Mouse (Mus musculus) thymus, postnatal 0 days (tissue): ENCODE measurements around the gene Gja4. TPM values are rescaled to one million over a fixed set of nuclear protein-coding genes. Genes with fewer than 3 reads are reported as not detected.

Source experiments
- DNase-seq: peaks from one replicate; pipeline ENCODE4 v3.0.0-alpha.2; 2015; ENCODE audit warnings: low spot score
- polyA plus RNA-seq: library from polyadenylated mRNA; unstranded; fragments of >200 nt; fragmentation: Nextera tagmentation; extraction: Ambion mirVana; gene quantifications from 2 replicates; pipeline ENCODE4 v1.2.1, GENCODE M21; 2015

The Gja4 gene
- polyA plus RNA-seq = 4.9 and 6.1 TPM in 2 replicates

DNA sequence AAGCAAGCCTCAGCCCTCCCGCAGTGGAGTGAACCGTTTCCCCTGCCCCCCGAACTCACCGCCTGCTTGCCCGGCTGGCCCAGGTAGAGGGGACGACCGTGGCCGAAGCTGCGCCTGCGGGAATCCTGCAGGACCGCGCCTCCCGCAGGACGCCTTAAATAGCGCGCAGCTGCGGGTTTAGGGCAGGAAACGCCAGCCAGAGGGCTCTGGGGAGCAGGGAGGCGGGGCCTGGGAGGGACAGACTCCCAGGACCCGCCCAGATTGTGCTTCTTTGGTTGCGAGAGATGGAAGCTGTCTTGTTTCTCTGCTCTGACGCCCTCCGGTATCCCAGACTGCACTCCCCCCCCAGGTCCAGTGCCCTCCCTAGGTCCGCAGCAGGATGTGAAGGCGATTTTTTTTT lies at the start of gene Gja4:
Gja4 (minus strand) TSS at position 179 of the 400 bp plus-strand sequence.
- DNase-seq = peak; percentile 59

DNA sequence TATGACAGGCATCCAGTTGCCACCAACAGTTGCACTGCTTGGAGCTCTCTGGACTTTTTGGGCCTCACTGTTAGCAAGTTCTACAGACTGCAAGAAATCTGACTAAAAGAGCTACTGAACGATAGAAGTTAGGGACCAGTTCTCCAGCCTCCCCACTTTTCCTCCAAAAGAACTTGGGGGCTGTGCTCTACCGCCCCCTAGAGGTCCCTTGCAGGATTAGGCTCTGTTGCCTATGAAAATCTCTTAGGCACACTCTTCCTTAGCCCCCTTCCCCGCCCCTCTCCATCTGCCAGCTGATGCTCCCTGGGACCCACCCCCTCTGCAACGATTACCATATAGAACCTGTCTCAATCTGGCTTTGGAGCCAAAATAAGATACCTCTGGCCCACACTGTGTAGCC lies 49.5 kb upstream of the Gja4 start:
- peak; percentile 19 for DNase-seq

DNA sequence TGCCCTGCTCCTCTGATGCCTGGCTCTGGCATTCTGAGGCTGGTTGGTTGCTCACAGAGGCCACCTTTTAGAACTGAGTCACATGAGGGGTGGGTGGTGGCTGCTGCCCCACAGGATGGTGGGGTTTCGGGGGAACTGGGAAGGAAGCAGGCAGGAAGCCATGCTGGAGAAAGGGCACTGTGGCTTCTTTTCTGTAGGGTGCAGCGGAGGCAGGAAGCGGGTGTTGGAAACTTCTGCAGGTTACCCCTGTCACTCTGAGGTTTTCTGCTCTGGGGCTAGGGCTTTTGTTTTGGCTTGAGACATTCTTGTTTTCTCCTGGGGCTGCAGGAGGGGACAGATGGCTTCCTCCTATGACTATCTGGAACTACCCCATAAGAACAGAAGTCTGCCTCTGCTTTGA lies 48.7 kb upstream of the Gja4 start:
- DNase-seq = peak; percentile 4

DNA sequence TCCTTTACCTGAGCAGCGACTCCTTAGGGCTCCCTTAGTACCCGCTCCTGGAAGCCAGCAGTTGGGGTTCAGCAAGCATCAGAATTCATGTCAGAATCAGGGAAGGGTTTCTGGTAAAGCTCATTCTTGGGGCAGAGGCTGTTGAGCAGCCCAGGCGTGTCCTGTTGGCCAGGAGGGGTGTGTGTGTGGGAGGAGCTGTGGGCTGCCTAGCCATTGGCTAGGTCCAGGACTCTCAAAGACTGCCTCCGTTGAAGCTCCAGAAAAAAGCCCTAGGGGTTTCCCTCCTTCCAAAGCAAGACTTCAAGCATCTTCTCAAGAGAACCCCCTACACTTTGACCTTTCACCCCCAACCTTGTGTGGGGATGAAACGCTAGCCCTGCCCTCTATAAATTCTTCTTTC lies 44.2 kb upstream of the Gja4 start, which contains the start of gene Gjb5:
Gjb5 (minus strand) TSS at position 164 of the 400 bp plus-strand sequence.
- DNase-seq = no peak

DNA sequence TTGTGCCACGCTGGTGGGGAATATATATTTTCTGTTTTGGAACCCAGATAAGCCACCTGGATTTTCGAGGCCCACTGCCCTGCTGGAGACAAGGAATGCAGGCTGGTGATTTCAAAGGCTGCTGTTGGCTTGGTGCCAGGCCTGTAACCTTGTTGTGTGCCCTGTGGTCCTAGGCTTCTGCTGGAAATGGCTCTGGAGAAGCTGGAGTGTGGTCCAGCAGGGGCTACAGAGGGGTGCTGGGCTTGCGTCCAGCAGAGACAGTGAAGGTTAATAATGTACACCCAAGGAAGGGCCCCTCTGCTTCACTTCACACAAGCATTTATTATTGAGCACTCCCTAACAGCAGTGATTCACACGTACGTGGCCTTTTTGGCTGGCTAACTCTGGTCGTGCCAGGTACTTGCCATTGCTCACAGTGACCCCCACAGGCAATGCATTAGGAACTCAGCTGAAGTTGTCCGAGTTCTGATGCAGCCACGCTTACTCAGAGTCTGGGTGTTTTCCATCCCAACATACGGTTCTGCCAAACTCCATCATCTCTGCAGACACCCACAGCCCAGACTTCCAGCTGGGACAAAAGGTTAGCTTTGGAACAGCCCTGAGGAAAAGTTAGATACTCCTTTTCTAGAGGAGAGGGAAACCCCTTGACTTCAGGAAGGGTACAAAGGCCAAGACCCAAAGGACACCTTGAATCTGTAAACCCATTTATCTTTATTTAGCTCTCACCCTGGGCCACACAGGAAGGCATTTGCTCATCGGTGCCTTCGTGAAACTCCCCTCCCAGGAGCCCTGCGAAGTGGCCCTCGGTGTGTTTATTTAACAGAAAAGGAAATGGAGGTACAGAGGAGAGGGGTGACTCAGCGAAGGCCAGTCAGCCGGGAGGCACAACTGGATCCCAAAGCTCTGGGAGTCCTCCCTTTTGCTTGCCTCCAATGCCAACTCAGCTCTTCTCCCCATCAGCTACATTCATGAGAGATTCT lies 41.0 kb upstream of the Gja4 start:
- DNase-seq = no peak

DNA sequence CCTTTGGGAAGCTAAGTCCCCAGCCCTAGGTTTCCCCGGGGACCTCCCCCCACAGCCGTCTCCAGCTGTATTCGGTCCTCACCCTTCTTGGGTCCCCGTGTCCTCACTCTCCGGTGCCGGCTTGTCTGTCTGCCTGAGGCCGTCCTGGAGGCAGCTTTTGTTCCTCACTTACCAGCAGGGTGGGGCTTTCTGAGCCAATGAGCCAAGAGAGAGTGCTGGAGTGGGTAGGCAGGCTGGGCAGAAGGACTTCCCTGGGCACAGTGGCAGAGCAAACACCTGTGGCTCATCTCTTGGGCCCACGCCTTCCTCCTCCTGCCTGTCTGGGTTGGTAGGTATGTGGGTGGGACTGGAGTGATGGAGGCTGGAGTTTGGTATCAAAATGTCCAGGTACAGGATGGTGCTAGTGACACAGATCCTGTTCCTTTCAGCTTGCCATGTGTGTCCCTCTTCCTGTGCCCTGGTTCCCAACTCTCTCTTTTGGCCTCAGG lies 40.2 kb upstream of the Gja4 start, which contains the start of gene Gjb4:
Gjb4 (minus strand) TSS at position 131 of the 488 bp plus-strand sequence.
- DNase-seq = no peak

DNA sequence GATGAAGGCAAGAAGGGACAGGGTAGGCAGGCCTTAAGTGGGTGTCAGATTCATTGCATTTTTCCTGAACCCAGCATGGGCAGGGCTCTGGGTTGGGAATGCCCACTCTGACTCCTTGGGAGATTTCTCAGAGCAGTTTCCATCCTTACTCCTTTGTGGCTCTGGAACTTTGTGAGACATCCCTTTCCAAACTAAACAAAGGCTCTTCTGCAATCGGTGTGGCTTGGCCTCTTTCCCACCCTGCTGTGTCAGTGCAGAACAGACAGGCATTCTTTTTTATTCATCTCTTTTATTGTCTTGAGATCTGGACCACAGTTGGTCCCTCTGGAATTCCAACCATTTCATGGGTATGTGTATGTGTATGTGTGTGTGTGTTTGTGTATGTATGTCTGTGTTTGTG lies 38.8 kb upstream of the Gja4 start:
- DNase-seq = no peak

DNA sequence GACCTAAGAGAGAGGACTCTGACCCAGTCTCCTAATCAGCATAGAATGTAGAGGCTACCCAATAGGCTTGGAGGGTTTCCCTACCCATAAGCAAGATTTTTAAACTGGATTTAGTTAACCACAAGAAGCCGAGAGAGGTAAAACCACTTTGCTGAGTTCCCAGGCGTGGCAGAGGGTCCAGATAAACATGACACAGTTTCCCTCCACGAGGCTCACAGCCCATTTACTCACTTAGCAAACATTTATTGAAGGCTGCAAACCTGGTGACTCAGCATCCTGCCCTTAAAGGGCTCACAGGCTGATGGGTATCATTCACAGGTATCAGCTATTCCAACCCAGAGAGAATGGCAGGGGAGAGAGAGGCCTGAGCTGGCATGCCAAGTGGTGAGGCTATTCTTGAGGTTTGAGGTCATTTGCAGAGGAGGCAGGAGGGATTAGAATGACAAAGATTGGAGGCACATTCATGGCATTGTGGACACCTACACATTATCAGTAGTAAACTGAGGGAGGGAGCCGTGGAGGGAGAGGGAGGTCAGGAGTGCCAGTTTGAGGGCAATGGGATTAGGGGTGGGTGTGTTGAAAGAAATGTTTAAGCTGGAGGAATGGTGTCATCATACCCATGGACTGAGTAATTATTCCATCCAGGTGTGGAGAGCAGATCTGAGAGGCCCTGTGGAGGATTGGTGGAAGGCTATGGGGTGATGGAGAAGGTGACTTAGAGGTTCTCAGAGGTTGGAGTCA lies 35.9 kb upstream of the Gja4 start:
- no peak for DNase-seq

DNA sequence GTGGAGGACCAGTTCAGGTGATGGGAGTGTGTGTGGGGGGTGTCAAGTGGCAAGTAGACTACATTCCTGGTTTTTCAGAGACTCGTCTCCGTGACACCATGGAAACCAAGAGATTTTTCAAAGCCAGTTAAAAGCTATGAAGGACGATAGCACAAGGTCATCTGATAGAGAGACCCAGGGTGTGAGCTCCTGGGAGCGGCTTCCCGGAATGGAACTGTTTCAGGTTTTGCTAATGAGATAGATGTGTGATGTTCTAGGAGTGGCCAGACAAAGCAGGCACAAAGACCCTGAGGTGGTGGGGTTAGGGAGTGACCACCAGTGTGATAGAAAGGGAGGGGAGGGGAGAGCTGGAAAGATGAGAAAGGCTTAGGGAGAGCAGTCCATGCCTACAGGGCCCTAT lies 31.2 kb upstream of the Gja4 start:
- DNase-seq = no peak

DNA sequence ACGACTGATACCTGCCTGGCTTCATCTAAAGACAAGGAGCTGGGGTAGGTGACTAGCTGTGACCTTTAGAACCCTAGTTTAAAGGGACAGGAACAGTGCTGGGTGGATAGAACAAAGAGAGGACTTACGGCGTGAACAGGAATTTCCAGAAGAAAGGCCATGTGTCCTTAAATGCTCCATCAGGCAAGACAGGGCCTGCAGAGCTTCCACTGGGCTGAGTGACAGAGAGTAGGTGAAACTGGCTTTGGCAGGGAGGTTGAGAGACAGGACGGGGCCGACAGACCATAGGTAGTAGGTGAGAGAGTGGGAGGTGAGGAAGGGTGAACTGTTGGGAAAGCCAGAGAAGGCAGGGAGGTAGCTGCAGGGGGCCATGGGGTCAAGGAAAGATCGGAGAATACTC lies 27.5 kb upstream of the Gja4 start:
- no peak for DNase-seq

DNA sequence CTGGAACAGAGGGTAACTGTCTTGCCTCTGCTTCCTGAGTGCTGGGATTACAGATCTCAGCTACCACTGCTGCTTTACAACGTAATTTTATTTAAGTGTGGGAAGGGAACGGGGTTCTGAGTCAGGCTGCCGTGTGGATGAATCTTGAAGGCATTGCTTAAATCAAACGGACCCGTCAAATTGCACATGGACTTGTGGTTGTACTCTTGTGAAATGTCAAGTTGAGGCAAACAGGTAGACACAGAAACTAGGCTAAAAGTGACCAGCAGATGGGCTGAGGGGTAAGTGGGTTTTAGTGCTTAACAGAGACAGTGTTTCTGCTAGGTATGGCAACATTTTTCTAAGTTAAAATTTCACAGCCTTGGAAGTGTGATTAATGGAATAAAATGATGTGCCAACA lies 23.8 kb upstream of the Gja4 start:
- no peak for DNase-seq

DNA sequence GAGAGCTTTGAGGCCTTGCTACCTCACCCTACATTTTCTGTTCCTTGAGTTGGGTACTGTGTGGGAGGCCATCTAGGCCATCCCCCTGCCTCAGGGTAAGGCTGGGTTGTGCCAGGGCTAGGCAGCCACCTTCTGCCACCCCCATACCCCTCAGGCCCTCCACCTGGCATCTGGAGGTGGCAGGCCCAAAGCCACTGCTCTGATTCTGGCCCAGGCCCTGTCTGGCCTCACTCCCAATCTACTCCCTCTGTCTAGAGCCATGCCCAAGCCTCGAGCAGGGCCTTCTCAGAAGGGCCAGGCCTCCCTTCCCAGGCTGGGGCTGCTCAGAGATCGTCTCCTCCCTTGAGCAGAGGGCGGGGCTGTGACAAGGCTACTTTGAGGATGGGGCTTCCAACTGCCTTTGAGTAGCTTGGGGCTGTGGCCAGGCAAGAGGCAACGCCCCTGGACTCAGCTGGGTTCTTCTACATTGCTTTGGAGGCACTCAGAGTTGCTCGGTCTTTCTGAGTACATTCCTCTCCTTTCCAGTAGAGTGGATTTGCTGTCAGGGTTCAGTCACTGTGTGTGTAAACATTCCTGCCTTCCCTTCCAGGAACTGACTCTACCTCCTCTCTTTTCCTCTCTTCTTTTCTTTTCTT lies 21.1 kb upstream of the Gja4 start:
- no peak for DNase-seq

DNA sequence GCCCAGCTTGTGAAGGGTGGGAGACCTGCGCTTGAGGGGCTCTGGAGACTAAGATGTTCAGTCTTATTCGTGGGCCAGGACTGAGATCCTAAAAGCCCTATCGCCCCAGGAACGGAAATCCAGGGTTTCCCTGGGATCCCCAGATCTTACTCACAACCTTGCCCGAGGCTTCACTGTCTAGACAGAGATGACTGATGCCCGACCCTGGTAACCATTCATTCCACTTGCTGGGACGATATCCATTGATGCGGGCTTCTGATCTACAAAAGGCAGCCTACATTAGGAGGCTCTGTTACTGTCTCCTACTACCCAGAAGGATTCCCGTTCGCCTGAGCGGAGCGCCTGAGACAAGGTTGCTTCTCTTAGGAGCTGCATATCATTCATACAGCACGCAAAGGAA lies 17.3 kb upstream of the Gja4 start:
- DNase-seq = no peak

DNA sequence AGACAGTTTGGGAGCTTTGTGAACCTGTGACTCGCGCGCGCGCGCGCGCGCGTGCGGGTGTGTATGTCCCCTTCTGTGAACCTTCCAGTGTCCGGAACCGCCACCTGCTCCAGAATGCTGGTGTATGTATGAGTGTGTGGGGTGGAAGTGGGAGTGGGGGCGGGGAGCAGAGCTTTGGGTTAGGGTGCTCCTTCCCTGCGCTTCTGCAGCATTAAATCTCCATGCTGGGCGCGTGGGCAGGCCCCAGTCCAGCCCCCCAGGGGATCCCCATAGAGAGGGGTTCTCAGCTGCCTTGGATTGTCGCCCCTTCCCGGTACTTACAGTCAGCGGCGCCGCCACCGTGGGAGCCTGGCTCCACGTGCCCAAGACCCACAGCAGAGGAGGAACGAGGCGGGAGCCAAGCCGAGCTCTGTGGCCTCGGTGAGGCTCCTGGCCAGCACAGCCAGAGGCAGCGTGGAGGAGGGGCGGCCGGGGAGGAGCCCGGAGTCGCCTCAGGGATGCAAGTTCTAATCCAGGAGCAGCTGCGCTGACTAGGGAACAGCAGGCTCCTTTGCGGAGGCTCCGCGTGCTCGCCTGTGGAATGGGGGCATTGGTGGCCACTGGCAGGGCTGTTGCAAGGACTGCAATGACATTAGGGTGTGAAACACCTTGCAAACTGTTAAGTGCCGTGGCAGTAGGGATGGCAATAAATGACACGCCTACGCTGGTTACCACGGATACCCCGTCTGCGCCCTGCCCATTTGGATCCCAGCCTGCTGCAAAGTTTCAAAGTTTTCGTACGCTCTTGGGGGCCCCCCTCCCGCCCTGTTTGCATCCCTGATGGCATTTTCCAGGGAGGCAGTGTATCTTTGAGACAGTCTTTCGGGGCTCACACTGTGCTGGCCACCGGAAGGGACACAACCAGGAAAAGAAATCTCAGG lies 16.6 kb upstream of the Gja4 start, which contains the start of gene Gjb3:
Gjb3 (minus strand) TSS at position 664 of the 920 bp plus-strand sequence.
- no peak for DNase-seq

DNA sequence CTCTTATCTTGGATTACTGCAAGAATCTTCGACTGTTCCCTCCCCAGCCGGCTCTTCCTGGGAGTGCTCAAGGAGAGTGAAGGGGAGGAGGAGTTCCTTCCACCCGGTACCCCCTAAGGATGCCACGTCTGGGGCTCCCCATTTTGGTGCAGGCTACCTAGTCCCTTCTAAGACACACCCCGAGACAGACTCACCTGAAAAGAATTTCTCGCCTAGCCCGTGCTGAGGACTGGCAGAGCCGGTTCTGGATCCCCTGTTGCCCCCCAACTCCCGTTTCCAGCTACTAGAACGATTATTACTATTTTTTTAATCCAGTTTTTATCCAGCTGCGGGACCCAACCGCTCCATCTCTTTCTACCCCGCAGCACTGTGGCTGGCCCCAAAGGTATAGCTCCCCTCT lies 15.9 kb upstream of the Gja4 start:
- DNase-seq = no peak

DNA sequence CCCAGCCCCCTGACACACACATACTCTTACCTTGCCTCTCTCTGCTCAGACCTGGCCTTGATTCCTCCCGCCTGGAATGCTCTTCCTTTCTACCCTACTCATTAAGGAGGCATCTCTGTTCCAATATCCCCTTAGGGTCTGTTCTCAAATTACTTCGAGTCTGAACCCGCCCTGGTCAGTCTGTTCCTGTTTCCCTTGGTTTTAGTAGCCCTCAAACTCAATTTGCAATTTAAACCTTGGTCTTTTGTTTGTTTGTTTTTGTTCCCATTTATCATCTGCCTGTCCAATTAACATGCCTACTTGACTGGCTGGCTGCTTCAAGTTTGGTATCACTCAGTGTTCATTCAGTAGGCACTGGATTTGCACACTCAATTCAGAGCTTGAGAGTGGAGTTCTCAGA lies 15.2 kb upstream of the Gja4 start:
- no peak for DNase-seq

DNA sequence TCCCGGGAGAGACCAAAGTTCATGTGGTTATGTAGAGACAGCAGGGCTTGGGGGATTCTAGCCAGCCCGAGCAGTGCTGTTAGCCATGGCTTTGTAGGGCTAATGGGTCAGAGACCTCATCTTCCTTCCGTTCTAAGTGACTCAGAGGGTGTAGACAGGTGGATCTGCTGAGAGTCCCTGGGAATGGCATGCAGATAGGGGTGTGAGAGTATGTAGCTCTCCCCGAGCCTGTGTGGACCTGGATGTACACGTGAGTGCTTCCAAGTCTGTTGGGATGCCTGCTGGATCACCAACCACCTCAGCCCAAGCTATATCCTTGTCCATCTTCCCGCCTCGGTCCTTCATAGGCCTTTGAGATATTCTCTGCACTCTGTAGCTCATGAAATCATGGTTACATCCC lies 14.5 kb upstream of the Gja4 start:
- DNase-seq = no peak

DNA sequence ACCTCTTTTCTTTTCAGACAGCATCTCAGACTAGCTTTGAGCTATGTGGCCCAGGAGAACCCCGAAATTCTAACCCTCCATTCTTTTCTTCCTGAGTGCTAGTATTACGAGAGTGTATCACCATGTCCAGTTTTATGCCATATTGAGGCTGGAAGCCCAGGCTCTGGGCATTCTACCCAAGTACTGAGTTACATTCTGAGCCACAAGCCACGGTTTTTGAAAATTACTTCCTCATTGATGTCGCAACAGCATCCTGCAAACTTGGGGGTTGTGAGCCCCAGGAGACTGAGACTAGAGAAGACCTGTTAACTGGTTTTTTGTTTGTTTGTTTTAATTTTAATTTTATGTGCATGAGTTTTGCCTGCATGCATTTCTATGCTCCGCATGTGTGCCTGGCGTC lies 13.9 kb upstream of the Gja4 start:
- DNase-seq = no peak

DNA sequence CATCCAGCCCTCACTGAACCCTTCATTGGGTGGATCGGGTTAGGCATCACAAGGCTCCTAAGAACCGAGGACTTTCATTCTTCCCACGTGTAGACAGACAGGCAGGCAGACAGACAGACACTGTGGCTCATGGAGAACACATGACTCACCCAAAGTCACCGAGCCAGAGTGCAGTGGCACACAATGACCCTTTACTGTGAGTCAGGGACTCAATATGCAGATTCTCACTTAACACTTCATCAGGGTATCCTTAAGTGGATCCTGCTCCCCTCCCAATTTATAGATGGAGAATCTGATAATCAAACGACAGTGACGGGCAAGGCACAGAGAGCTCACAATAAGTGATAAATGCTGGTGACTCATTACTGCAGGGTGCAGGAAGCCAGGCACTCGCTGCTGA lies 13.4 kb upstream of the Gja4 start:
- no peak for DNase-seq

DNA sequence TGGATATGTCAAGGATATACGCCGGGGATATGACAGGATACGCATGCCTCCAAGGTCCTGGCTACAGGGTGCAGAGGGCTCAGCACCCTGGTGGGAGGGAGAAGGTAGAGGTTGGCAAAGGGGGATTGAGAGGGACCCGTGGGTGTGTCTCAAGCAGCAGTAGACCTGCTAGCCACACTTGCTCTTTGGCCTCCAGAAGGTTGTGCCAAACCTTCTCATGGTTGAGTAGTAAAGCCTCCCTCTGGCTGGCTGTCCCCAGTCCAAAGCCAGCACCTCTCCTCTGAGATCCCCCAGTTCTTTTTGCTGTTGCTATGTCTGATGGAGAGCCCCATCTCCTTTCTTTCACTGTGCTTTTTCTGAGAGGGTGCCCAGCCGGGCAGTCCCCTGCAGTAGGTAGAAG lies 11.4 kb upstream of the Gja4 start:
- no peak for DNase-seq
